Mouse (Mus musculus) frontal cortex, adult 2 months (tissue): ENCODE results near the gene Hist1h3c. TPM values are rescaled to one million over a fixed set of nuclear protein-coding genes. Genes with fewer than 3 reads are reported as not detected.
"Not testable (repeated sequence)": the region's sequence is repeated elsewhere in the genome, so short reads cannot be mapped to it uniquely, and the experiment has no call there.

Experiments used
- DNase-seq, 2 experiments: peaks; one replicate each; pipeline ENCODE4 v3.0.0; 2022; ENCODE audit warnings: low spot score in 1 of 2; ENCODE audit errors: extremely low spot score in 1 of 2
- polyA plus RNA-seq: library from polyadenylated mRNA; depleted of rRNA; stranded (reverse); fragments of >200 nt; gene quantifications from 2 replicates; pipeline ENCODE4 v1.2.3, GENCODE M21; 2012

Hist1h3c gene
- polyA plus RNA-seq, 1 experiment, result 0.24 TPM

- DNase-seq, result no peak
Observed at GRCm38 (mm10) chr13:23740910-23741309, 4.5 kb downstream of the Hist1h3c start.

GRCm38 (mm10) chr13:23740256-23740840 is 5.1 kb downstream of the Hist1h3c start:
- DNase-seq, result no peak

- no peak for DNase-seq
Observed at GRCm38 (mm10) chr13:23739922-23740252, 5.5 kb downstream of the Hist1h3c start.

DNA sequence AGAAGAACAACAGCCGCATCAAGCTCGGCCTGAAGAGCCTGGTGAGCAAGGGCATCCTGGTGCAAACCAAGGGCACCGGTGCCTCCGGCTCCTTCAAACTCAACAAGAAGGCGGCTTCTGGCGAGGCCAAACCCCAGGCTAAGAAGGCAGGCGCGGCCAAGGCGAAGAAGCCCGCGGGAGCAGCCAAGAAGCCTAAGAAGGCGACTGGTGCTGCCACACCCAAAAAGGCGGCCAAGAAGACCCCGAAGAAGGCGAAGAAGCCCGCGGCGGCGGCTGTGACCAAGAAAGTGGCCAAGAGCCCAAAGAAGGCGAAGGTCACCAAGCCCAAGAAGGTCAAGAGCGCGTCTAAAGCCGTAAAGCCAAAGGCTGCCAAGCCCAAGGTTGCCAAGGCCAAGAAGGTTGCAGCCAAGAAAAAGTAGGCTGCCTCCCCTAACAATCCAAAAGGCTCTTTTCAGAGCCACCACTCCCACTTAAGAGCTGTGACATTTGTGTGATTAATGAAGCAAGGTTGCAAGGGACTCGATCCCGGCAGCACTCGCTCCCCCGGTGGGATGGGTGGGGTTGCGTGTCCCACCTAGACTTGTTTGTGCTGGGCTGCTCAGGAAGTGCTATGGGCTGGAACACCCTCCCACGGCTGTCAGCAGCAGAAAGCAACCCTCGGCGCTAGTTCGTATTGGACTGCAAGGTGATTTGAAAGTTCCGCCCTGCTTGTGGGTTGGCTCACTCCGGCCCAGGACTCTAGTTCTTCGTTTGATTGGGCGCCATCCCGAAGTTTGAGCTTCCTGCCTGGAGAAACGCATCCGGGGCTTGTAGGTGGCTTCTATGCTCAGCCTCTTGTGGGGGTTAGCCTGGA is 6.1 kb downstream of the Hist1h3c start:
- DNase-seq, result peak; percentile 96 to 97

DNA sequence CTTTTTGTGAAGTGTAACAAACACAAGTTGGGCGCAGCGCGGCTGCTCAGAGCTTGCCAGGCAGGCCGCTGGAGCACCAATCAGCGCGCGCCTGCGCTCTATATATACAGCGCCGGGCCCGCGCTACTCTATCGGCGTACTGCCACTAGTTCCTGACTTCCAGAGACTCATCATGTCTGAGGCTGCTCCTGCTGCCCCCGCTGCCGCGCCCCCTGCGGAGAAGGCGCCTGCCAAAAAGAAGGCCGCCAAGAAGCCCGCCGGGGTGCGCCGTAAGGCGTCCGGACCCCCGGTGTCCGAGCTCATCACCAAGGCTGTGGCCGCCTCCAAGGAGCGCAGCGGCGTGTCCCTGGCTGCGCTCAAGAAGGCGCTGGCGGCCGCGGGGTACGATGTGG is 6.7 kb downstream of the Hist1h3c start, which contains the start of gene Hist1h1c:
Hist1h1c (plus strand) TSS at position 132 of the 392 bp plus-strand sequence.
- DNase-seq, result peak; percentile 78 to 91

- DNase-seq, result no peak
Observed at GRCm38 (mm10) chr13:23738041-23738440, 7.4 kb downstream of the Hist1h3c start.

DNA sequence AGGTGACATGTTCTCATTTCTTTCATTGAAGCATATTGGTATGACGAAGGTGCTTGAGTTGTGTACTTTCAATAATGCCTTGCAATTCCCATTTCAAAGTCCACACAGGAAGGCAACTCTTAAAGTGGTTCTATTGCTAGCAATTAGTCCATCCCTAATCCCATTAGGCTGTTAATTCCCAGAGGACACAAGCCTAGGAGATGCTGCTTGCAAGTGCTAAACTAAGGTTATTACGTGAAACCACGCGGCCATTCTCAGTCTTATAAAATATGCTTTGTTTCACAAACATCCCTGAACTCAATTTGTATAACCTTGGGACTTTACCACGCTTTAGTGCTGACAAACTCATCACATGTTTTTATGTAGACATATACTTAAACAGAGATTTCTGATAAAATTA is 8.3 kb downstream of the Hist1h3c start:
- DNase-seq, result no peak

GRCm38 (mm10) chr13:23732156-23732804 is 13.1 kb downstream of the Hist1h3c start:
- DNase-seq, result peak in 1 of 2 experiments; percentile 75

DNA sequence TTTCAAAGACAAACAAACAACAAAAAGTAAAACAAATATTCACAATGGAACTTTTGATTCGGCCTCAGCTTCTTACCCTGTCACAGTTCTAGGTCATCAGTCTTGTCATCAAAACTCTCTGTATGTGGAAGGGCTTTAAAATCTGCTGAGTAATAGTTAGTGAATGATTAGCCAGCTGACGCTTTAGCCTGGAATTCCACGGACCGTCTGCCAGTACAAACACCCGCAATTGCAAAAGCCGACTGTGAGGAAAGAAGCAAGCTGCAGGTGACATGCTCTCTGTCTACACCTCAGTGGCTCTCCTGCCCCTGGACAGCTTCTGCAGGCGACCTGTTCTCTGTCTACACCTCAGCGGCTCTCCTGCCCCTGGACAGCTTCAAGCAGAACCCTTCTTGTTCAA is 14.9 kb downstream of the Hist1h3c start:
- DNase-seq, result no peak

- DNase-seq, result no peak
Observed at GRCm38 (mm10) chr13:23729706-23730105, 15.7 kb downstream of the Hist1h3c start.

DNA sequence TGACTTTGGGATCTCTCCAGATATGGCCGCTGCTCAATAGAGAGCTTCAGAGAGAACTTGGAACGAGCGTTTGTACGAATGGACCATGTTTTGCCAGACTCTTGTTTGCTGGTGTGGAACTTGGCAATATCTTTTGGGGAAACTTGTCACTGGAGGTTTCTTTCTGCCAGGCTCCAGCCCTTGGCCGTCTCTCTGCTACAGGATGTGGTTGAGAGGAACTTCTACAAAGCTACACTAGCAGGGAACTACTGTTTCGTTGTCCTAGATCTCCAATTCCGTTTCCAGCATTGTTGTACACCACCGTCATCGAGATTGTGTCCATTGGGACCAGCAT is 16.2 kb downstream of the Hist1h3c start:
- DNase-seq, result no peak

DNA sequence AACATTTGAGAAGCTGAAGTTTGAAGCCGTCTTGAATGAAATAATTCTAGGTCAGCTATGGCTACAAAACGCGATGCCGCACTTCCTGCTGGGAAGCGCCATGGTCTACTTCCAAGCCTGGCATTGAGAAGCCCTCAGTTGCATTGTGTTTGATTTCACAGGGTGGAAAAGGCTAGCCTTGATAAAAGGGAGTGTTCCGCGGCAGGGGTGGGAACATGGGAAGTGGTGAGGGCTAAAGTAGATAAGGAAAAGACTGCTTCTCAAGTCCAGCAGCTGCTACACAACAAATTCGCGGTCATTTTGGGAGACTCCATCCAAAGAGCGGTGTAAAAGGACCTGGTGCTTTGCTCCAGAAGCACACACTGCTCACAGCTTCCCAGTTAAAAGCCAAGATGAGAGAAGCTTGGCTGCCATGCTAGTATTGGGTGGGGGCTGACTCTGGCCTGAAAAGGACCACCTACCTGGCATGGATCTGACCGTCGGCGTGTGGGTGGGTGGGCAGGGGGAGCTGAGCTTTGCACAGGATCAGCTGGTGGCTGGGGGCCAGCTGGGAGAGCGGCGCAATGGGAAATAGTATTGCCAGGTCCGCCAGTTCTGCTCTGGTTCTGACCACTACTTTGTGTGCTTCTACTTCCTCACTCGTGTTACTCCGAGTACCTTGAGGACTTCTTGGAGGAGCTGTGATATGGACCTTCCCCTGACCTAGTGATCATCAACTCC is 16.8 kb downstream of the Hist1h3c start:
- DNase-seq, result no peak

DNA sequence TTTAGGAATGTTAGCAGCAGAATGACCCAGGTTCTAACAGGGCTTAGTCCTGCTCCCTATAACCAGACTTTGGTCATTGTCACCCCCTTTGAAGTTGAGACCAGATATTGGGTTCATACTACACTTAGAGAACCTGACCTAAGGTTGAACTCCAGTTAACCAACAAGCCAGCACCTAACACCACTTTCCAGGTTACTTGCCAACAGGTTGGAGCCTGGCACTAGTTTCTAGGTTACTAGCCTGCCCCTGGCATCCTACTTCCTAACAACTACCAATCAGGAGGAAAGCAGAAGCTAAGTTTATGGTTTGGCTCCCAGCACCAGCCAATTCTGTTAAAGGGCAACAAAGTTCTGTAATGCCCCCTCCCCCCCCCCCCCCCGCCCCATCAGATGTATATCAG is 20.2 kb downstream of the Hist1h3c start:
- no peak for DNase-seq

- DNase-seq, result no peak
Observed at GRCm38 (mm10) chr13:23724239-23724638, 21.2 kb downstream of the Hist1h3c start.

DNA sequence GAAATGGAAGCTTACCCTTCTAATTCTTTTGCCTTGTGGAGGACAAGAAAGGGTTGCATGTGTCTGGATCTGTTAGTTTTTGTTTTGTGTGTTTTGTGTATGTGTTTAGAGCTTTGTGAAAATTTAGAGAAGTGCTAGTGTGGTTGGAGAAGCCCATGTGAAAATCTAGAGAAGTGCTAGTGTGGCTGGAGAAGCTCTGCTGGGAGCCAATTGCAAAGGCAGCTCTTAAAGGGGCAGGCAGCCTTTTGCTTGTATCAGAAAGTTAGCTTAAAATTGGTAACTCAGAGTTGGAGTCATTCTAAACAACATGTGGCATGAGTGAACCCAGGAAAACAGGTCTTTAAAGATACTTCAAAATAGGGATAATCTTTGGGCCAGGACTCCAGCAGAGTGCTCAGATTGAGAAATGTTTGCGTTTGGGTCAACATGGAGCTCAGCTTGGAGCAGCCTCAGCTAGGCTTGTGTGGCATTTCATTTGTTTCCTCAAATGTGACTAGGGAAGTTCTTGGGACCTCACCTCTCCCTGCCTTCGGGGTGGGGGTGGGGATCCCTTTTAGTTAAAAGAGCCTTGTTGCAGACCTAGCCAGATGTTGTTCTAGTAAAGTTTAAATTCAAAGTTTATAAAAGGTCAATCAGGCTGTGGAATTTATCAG is 27.7 kb downstream of the Hist1h3c start:
- not testable (repeated sequence) for DNase-seq

DNA sequence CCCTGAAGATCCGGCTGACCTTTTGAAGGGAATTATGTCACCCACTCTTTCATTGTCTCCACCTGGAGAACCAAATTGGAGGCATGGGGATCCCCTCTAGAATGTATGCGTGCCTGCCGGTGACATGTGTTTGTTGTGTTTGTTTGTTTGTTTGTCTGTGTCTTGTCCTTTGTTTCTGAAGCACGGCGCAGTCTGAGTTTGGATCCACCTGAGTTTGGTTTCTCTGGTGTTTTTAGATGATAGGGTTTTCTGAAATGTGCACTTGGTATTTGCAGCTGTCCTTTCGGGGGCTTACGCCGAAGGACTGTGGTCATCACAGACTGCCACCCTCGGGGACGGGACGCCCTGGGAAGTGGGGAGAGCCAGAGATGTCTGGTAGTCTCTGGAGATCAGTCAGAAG is 28.2 kb downstream of the Hist1h3c start:
- DNase-seq, result no peak

DNA sequence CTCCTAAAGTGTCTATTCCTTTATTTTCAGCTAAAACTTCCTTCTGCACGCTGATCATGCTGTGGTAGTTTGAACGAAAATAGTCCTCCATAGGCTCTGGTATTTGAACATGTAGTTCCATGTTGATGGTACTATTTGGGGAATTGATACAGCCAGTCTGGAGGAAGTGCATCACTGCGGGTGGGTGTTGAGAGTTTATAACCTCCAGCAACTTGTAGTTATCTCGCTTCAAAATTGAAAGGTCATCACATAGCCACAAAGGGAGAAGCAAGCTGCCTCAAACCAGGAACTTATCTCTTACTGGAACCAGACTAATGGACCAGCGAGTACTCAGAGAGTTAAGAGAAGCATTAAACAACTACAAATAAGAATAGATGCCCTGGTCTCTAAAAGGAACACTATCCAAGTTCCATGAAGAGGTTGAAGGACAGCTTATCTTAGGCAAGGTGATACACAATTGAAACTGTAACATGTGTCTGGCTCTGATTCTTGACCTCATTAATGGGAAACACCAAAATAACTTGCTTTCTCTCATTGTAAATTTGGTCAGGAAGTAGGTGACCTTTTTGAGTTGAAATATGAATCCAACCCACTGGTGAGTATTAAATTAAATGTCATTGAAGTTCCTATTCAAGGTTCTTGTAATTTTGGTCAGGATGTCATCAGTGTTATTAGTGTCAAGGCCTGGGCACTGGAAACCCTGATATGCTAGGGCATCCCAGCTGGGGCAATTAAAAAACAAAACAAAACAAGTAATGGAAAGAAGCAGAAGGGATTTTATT is 28.9 kb downstream of the Hist1h3c start:
- DNase-seq, result no peak

GRCm38 (mm10) chr13:23710374-23711089 is 34.9 kb downstream of the Hist1h3c start, which contains the start of gene Hfe:
Hfe (minus strand) TSS chr13:23710854.
- DNase-seq, result peak in 1 of 2 experiments; percentile 27

DNA sequence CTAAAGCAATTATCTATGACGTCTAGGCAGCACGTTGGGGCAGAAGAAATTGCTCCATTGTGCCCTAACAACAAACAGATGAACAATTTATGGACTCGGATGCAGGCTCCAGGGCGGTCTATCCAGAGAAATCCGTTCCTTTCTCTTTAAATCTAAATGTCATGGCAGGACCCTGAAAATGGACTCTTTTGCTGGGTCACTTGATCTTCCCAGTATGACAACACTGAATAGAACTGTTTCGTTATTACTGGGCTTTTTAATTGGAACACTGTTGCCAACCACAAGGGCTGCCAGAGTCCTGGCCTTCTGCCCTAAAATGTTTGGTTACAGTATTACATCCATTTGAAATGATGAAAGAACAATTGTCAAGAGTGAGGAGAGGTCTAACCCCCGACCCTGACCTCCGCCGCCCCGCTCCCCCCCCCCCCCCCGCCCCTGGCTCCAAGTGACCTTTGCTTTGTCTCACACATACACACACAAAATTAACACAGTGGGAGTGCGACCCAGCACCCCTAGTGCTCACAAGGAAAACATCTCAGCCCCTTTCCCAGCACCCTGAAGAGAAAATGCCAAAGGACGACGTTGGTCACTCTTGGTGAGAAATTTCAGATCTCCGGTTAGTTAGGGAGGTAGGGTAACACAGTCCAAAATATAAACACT is 35.6 kb downstream of the Hist1h3c start:
- no peak for DNase-seq
